Mouse (Mus musculus): Measurements from ENCODE around the gene Clic6. TPM values are rescaled to one million over a fixed set of nuclear protein-coding genes. Genes with fewer than 3 reads are reported as not detected.

Clic6 gene
- polyA plus RNA-seq, 1 experiment from 2014 or later = 13.2 TPM

DNA sequence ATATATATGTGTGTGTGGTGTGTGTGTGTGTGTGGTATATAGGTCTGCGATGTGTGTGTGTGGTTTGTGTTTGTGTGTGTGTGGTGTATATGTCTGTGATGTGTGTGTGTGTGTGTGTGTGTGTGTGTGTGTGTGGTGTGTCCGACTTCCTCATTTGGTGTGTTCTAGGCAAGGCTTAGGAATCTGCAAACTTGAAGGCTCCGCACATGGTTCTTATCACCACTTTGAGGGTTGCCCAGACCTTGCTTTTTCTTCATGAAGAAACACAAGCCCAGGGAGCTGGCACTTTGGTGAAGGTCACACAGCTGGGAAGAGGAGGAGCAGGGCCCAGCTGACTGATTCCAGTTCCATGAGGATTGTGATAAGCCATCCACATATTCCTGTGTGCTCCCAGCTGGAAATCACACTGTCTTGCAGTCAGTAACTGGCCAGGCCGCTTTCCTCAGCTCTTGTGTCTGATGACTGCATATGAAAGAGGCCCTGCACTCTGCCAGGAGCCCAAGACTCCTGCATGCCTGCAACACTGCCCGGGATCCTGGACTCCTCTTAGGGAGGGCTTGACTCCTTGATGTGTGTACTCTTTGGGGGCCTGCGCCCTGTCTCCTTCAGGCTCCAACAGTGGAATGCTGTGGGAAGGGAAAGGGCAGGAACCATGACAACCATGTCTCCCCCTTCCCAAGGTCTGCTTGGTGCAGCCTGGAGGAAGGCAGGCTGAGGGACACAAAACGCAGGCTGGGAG is 93.5 kb downstream of the Clic6 start:
- Histone ChIP-seq H3K4me3 (no peak overlapping the region), H3K27me3 (no peaks in the 10 kb centered on the region), H3K36me3 (no peaks in the 10 kb centered on the region), H3K27ac (no peak overlapping the region), H3K9me3 (replicated peaks) (no peaks in the 10 kb centered on the region), H3K9ac (no peak overlapping the region; the same call in 1 of the 2 replicates), H3K4me1 (0 out of 2 replicates have a peak, but pooled peaks cover 2% of the 10 kb centered on the region), H3K4me2 (replicated peaks) (no peak overlapping the region)
- ATAC-seq (ENCODE audit: low FRiP score) = no peak
- WGBS = 74% methylated on average over 7 of the region's 7 CpGs

- Histone ChIP-seq H3K4me3 (no peak overlapping the region), H3K9me3 (replicated peaks) (no peaks in the 10 kb centered on the region), H3K36me3 (no peaks in the 10 kb centered on the region), H3K9ac (no peak overlapping the region), H3K4me2 (replicated peaks) (no peak overlapping the region), H3K27me3 (no peaks in the 10 kb centered on the region), H3K4me1 (0 out of 2 replicates have a peak, but pooled peaks cover 2% of the 10 kb centered on the region), H3K27ac (no peak overlapping the region)
- 84% methylated on average over 10 of the region's 10 CpGs for WGBS
- no peak for ATAC-seq (ENCODE audit: low FRiP score)
Observed at GRCm38 (mm10) chr16:92580981-92581380, 95.4 kb downstream of the Clic6 start.

DNA sequence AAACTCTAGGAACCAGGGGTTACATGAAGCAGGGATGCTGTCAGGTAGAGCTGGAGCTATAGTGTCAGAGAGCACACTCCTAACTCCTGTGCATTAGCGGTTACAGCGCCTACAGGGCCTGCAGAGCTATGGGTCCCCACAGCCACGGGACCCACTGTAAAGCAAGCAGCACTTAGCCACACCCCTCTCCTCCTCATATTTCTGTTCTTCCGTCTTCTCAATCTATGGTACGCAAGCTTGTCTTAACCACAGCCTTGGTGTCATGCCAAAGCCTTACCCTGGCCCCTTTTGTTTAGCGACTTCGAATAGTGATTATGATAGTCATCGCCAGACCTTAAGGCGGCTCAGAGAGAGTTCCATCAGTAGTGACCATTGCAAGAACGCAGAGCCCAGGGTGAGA is 96.2 kb downstream of the Clic6 start:
- Histone ChIP-seq H3K9me3 (replicated peaks) (no peaks in the 10 kb centered on the region), H3K4me3 (no peak overlapping the region), H3K4me2 (replicated peaks) (no peak overlapping the region), H3K36me3 (no peaks in the 10 kb centered on the region), H3K27me3 (no peaks in the 10 kb centered on the region), H3K9ac (no peak overlapping the region), H3K27ac (no peak overlapping the region), H3K4me1 (0 out of 2 replicates have a peak, but pooled peaks cover 2% of the 10 kb centered on the region)
- 85% methylated on average over 10 of the region's 10 CpGs for WGBS
- ATAC-seq (ENCODE audit: low FRiP score) = no peak

DNA sequence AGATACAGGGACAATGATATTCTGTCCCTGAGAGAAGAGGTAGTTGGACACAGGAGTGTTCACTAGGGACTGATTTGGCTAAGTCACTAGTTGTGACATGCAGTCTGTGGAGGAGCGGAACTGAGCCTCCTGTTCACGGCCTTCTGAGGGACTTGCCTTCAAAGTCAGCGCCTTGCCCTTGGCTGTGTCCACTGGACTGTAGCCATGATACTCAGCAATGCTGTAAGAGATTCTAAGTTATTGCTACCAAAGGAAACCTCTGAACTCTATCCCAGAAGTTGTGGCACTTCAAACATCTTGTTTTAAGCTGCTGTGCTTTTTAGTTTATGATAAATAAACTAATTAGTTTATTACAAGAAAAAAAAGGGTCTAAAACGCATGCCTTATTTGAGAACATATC is 102.3 kb downstream of the Clic6 start:
- H3K9me3 ChIP-seq (replicated peaks) = no peaks in the 10 kb centered on the region
- 90% methylated on average over 4 of the region's 4 CpGs for WGBS
- ATAC-seq (ENCODE audit: low FRiP score) = no peak
- no peaks in the 10 kb centered on the region for H3K36me3 ChIP-seq
- no peak overlapping the region for H3K9ac ChIP-seq
- no peak overlapping the region for H3K4me2 ChIP-seq (replicated peaks)
- H3K4me3 ChIP-seq = no peak overlapping the region
- H3K27ac ChIP-seq = no peak overlapping the region
- H3K4me1 ChIP-seq = no peaks in the 10 kb centered on the region
- H3K27me3 ChIP-seq = no peaks in the 10 kb centered on the region

Other genes starting within 250 kb of the Clic6 start
- gene Kcne2, start 193.3 kb upstream of the Clic6 start, polyA plus RNA-seq (2016; fragmentation: Nextera tagmentation; extraction: Ambion mirVana) = 17.7 and 25.6 TPM in 2 replicates
- gene Smim11, start 184.4 kb upstream of the Clic6 start, polyA plus RNA-seq (2016; fragmentation: Nextera tagmentation; extraction: Ambion mirVana) = 101 and 112 TPM in 2 replicates
- gene Fam243, start 164.3 kb upstream of the Clic6 start, polyA plus RNA-seq (2016; fragmentation: Nextera tagmentation; extraction: Ambion mirVana) = 0.08 TPM in 2 replicates
- 0.13 and 0.29 TPM in 2 replicates for gene Kcne1, start 126.3 kb upstream of the Clic6 start, polyA plus RNA-seq (2016; fragmentation: Nextera tagmentation; extraction: Ambion mirVana)
- gene Rcan1, start 14.9 kb upstream of the Clic6 start, polyA plus RNA-seq (2016; fragmentation: Nextera tagmentation; extraction: Ambion mirVana) = 44.5 and 47.2 TPM in 2 replicates

Measured in hindbrain, embryonic 12.5 days (tissue).